Mouse (Mus musculus) neural tube, embryonic 11.5 days (tissue): ENCODE data around the gene Gtf2h3. TPM values are rescaled to one million over a fixed set of nuclear protein-coding genes. Genes with fewer than 3 reads are reported as not detected.
"Not testable (repeated sequence)": the region's sequence is repeated elsewhere in the genome, so short reads cannot be mapped to it uniquely, and the experiment has no call there.

Experiments used
- ATAC-seq: fragments of 200-750 bp; cut with Nextera tagmentation; 2 replicates; pipeline ENCODE4 v1.8.0; 2017; ENCODE audit warnings: moderate number of reproducible peaks, mild to moderate bottlenecking, moderate TSS enrichment, moderate library complexity; ENCODE audit not compliant: insufficient read depth, low FRiP score, low TSS enrichment
- DNase-seq: peaks from one replicate; pipeline ENCODE4 v3.0.0-alpha.2; 2015; ENCODE audit warnings: low spot score
- H3K27ac ChIP-seq: fragments of 300-500 bp; sonication (generic); 2 replicates; pipeline ENCODE4 v1.5.1; 2014; ENCODE audit warnings: low read depth, mild to moderate bottlenecking, low read length
- H3K27me3 ChIP-seq: fragments of 300-500 bp; sonication (generic); 2 replicates; pipeline ENCODE4 v1.6.1; 2014; ENCODE audit warnings: mild to moderate bottlenecking, low read length, mixed read lengths; ENCODE audit not compliant: control insufficient read depth, insufficient read depth
- H3K36me3 ChIP-seq: fragments of 300-500 bp; sonication (generic); 2 replicates; pipeline ENCODE4 v1.6.1; 2014; ENCODE audit warnings: mild to moderate bottlenecking, low read length, moderate library complexity, mixed read lengths; ENCODE audit not compliant: control insufficient read depth, insufficient read depth
- H3K4me1 ChIP-seq: fragments of 300-500 bp; sonication (generic); 2 replicates; pipeline ENCODE4 v1.6.1; 2014; ENCODE audit warnings: low read length, mixed read lengths; ENCODE audit not compliant: control insufficient read depth, insufficient read depth
- H3K4me2 ChIP-seq: fragments of 300-500 bp; sonication (generic); 2 replicates; pipeline ENCODE4 v1.6.1; 2014; ENCODE audit warnings: low read depth, mild to moderate bottlenecking, moderate library complexity
- H3K4me3 ChIP-seq: fragments of 300-500 bp; sonication (generic); 2 replicates; pipeline ENCODE4 v1.5.1; 2014; ENCODE audit warnings: low read depth, low read length
- H3K9ac ChIP-seq: fragments of 300-500 bp; sonication (generic); 2 replicates; pipeline ENCODE4 v1.6.1; 2014; ENCODE audit warnings: mild to moderate bottlenecking, low read length
- H3K9me3 ChIP-seq: fragments of 300-500 bp; sonication (generic); 2 replicates; pipeline ENCODE4 v1.6.1; 2016; ENCODE audit warnings: low read length; ENCODE audit not compliant: control insufficient read depth
- WGBS: fragments of 180-500 bp; shearing (Covaris S2); extraction: QIAGEN DNeasy Blood & Tissue Kit; methylation state at CpG from one replicate; pipeline ENCODE4 v1.1.7; 2014; 5-methylcytosine and 5-hydroxymethylcytosine counted together
- polyA plus RNA-seq: library from polyadenylated mRNA; unstranded; fragments of >200 nt; fragmentation: Nextera tagmentation; extraction: Ambion mirVana; gene quantifications from 2 replicates; pipeline ENCODE4 v1.2.1, GENCODE M21; 2014

The Gtf2h3 gene
- polyA plus RNA-seq, 1 experiment from 2014 or later, result 83.0 TPM

DNA sequence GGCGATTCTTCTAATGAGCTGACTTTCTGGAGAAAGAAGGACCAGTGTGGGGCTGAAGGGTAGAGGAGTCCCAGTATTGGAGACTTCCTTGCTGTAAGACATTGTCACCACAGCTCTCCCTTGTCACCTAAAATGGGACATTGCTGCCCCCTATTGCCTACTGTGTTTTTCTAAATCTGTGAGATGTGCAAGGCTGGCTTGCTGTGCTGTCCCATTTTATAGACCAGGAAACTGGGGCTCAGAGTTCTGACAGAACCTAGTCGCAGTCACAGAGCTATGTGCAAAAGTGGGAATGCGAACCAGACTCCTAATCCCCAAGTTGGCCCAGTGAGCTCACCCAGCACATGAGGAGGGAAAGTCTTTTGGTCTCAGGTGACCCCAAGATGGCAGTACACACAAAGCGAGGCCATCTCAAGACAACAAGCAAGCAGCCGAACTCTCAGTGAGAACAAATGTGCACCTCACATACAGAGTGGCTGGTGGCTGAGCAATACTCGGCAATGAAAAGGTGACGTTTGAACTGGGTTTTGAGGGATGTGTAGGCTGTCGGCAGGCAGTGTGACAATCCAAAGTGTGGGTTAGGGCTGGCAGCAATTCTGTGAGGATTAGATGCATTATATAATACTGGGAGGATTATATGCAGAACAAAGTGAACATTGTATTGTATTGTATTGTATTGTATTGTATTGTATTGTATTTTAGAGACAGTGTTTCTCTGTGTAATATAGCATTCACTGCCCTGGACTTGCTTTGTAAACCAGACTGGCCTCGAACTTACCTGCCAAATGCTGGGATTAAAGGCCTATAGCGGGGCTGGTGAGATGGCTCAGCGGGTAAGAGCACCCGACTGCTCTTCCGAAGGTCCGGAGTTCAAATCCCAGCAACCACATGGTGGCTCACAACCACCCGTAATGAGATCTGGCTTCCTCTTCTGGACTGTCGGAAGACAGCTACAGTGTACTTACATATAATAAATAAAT is 39.8 kb upstream of the Gtf2h3 start:
- DNase-seq, result peak; percentile 9

DNA sequence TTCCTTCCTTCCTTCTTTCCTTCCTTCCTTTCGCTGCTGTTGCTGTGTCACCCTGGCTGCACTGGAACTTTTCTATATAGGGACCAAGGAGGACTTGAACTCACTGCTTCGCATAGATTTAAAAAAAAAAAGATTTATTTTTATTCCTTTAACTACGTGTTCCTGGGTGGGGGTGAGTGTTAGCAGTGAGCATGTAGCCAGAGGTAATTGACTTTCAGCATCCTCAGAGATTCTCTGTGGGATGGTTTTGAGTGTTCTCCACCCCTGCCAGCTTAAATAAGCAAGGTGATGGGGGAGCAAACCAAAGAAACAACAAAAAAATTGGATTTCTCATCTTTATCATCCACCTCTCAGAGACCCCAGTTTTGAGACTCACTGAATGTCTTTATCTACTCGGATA is 39.0 kb upstream of the Gtf2h3 start:
- Histone ChIP-seq H3K9me3 (no peaks in the 10 kb centered on the region), H3K36me3 (peaks cover 9% of the 10 kb centered on the region; the same call in 1 of the 2 replicates), H3K9ac (no peak overlapping the region), H3K4me1 (peaks cover 5% of the 10 kb centered on the region; the same call in 1 of the 2 replicates), H3K27ac (peak overlapping the region; percentile 23; the same call in 1 of the 2 replicates), H3K27me3 (no peaks in the 10 kb centered on the region), H3K4me2 (peak overlapping the region; percentile 25; the same call in 1 of the 2 replicates), H3K4me3 (peak overlapping the region; percentile 98)
- DNase-seq, result peak; percentile 4
- 79% methylated on average over 4 of the region's 4 CpGs for WGBS
- ATAC-seq, result no peak

More for the DNA sequence above, 39.8 kb upstream of the Gtf2h3 start:
- Histone ChIP-seq H3K4me2 (no peak overlapping the region), H3K9ac (no peak overlapping the region), H3K27ac (no peak overlapping the region), H3K4me1 (peaks cover 5% of the 10 kb centered on the region; the same call in 1 of the 2 replicates), H3K27me3 (no peaks in the 10 kb centered on the region), H3K4me3 (no peak overlapping the region), H3K36me3 (peaks cover 3% of the 10 kb centered on the region; the same call in 1 of the 2 replicates), H3K9me3 (no peaks in the 10 kb centered on the region)
- 84% methylated on average over 15 of the region's 16 CpGs for WGBS
- no peak for ATAC-seq

DNA sequence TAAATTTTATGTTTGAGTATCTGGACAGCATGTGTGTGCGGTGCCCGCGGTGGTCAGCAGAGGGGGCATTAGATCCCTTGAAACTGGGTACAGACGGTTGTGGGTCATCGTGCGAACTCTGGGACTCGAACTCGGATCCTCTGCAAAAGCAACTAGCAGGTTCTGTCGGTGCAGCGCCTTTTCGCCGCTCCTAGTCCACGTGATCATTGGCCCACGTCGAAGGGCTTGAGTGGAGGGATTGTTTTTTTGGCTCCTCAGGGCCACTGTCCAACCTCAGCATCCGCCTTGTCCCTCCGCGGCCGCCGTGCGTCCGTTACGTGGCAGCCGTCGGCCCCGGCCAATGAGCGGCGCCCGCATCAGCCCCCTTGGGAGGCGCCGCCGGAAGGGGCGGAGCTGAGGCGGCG is 38.6 kb upstream of the Gtf2h3 start, which contains the start of gene Tmed2:
Gene Tmed2, plus strand, starts transcription at position 313 of the 404 bp plus-strand sequence.
- Histone ChIP-seq H3K27ac (peak within 1 kb of the TSS; percentile 56), H3K27me3 (no peaks in the 10 kb centered on the region), H3K9me3 (no peaks in the 10 kb centered on the region), H3K9ac (peak within 1 kb of the TSS; percentile 87), H3K4me1 (peaks cover 5% of the 10 kb centered on the region; the same call in 1 of the 2 replicates), H3K4me2 (peak within 1 kb of the TSS; percentile 70), H3K4me3 (peak within 1 kb of the TSS; percentile 98), H3K36me3 (peaks cover 10% of the 10 kb centered on the region; the same call in 1 of the 2 replicates)
- WGBS, result under 1% methylated on average over 35 of the region's 35 CpGs
- ATAC-seq, result peak; percentile 95
- peak; percentile 97 for DNase-seq

DNA sequence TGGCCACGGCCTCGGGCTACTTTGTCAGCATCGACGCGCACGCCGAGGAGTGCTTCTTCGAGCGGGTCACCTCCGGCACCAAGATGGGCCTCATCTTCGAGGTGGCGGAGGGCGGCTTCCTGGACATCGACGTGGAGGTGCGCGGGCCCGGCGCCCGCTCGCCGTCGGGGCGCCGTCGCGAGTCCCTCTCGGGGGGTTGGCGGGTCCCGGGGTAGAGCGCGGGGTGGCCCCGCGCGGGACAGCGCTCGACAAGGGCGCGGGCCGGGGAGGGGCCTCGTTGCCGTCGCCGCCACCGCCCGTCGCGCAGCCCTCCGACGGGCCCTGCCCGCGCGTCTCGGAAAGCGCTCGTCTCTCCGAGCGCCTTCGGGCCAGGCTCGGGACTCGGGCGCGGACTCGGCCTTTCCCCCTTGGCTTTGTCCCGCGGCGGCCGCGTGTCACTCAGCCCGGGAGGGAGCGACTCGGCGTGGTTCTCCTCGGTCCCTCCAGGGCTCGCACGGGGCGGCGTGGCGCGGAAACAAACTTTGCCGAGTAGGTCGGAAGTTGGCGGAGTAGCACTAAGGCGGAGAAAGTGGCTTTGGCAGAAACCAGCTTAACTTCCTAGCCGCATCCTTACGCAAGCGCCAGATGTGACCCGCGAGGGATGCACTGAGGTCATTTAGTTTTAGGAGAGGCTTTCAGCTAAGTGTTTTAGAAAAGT is 37.9 kb upstream of the Gtf2h3 start:
- no peaks in the 10 kb centered on the region for H3K9me3 ChIP-seq
- ATAC-seq, result peak; percentile 54
- peak overlapping the region; percentile 98 for H3K4me3 ChIP-seq
- peak overlapping the region; percentile 56 for H3K27ac ChIP-seq
- peak overlapping the region; percentile 70 for H3K4me2 ChIP-seq
- peaks cover 12% of the 10 kb centered on the region; the same call in 1 of the 2 replicates for H3K36me3 ChIP-seq
- H3K27me3 ChIP-seq, result no peaks in the 10 kb centered on the region
- peaks cover 5% of the 10 kb centered on the region; the same call in 1 of the 2 replicates for H3K4me1 ChIP-seq
- WGBS, result under 1% methylated on average over 76 of the region's 89 CpGs
- peak; percentile 61 for DNase-seq
- peak overlapping the region; percentile 87 for H3K9ac ChIP-seq

DNA sequence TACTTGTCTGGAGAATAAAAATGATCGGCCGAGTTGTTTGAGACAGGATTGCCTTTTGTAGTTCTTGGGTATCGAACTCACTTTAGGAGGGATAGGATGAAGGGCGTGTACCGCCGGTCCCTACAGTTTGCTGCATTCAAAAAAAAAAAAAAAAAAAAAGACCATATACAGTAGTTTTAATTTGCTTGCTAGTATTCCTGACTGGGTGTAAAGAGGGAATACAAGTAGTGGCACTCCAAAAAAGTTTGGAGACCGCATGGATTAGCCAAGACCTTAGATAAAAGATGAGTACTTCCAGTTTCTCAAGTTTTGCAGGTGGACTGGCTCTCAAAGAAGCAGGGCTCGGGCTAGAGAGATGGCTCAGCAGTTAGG is 37.4 kb upstream of the Gtf2h3 start:
- 15% methylated on average over 8 of the region's 8 CpGs for WGBS
- no peak for ATAC-seq

DNA sequence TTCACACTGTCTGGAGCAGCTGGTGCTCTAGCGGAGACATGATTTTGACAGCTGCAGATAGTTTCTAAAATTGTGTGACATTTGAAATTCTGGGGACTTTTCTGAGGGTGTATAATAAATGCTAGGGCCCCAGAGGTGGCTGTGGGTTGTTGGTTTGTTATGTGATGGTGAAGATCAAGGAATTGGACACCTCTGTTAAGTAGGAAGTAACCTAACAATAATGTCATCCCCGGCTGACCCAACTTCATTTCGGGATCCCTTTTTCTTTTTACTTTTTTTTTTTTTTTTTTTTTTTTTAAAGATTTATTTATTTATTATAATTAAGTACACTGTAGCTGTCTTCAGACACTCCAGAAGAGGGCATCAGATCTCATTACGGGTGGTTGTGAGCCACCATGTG is 28.2 kb upstream of the Gtf2h3 start:
- not testable (repeated sequence) for H3K9me3 ChIP-seq, H3K4me1 ChIP-seq, H3K27me3 ChIP-seq, H3K9ac ChIP-seq, H3K27ac ChIP-seq, H3K4me3 ChIP-seq, ATAC-seq, DNase-seq, H3K4me2 ChIP-seq
- peaks cover 12% of the 10 kb centered on the region for H3K36me3 ChIP-seq
- 87% methylated on average over 4 of the region's 4 CpGs for WGBS

More for the DNA sequence above, 37.4 kb upstream of the Gtf2h3 start:
- H3K4me3 ChIP-seq, result peak overlapping the region; percentile 98
- no peak overlapping the region for H3K27ac ChIP-seq
- no peaks in the 10 kb centered on the region for H3K27me3 ChIP-seq
- H3K4me2 ChIP-seq, result peak overlapping the region; percentile 70
- no peaks in the 10 kb centered on the region for H3K9me3 ChIP-seq
- peaks cover 13% of the 10 kb centered on the region; the same call in 1 of the 2 replicates for H3K36me3 ChIP-seq
- no peak for DNase-seq
- H3K9ac ChIP-seq, result peak overlapping the region; percentile 87
- peaks cover 5% of the 10 kb centered on the region; the same call in 1 of the 2 replicates for H3K4me1 ChIP-seq

DNA sequence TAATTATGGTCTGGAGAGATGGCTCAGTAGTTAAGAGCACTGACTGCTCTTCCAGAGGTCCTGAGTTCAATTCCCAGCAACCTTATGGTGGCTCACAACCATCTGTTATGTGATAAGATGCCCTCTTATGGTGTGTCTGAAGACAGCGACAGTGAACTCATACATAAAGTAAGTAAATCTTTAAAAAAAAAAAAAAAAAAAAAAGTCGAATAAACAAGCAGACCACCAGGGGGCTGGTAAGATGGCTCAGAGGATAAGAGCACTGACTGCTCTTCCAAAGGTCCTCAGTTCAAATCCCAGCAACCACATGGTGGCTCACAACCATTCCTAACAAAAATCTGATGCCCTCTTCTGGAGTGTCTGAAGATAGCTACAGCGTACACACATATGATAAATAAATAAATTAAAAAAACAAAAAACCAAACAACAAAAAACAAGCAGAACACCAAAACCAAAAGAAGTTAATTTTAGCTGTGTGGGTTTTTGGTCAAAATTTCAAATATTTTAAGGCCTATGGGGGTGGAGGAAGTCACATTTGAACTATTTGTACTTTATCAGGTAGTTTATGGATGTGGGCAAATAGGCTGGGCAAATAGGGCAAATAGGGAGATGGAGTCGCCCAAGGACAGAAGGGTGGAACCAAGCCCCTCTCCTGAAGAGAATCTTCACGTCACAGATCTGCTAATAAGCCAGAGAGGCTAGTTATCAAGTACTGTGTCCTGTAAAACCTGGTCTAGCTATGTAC is 27.4 kb upstream of the Gtf2h3 start:
- Histone ChIP-seq H3K4me3 (peak overlapping the region; percentile 85), H3K9ac (peak overlapping the region; percentile 76; the same call in 1 of the 2 replicates), H3K4me2 (peak overlapping the region; percentile 75)
- not testable (repeated sequence) for H3K27ac ChIP-seq, ATAC-seq, H3K4me1 ChIP-seq, H3K36me3 ChIP-seq, H3K27me3 ChIP-seq, DNase-seq, H3K9me3 ChIP-seq
- WGBS, result 42% methylated on average over 5 of the region's 5 CpGs

DNA sequence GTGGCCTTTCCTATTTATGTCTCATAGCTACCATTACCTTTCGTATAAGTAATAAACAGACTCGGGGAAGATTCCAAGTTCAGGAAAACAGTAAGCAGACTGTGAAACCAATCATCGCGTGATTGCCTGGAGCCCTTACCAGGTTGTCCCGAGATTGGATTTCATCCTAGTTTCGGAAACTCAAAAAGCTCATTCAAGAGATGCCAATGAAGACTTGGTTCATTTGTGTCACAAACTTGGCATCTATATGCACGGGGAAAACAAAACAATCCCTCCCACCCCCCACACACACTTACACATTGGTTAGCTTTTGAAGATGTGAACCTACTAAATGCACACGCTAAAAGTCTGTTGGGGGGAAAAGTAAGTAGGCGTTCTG is 26.9 kb upstream of the Gtf2h3 start:
- peak overlapping the region; percentile 76 for H3K9ac ChIP-seq
- H3K27ac ChIP-seq, result peak overlapping the region; percentile 65; the same call in 1 of the 2 replicates
- 11% methylated on average over 9 of the region's 9 CpGs for WGBS
- H3K4me3 ChIP-seq, result peak overlapping the region; percentile 85
- H3K36me3 ChIP-seq, result peaks cover 14% of the 10 kb centered on the region
- no peak for ATAC-seq
- H3K9me3 ChIP-seq, result no peaks in the 10 kb centered on the region
- H3K4me2 ChIP-seq, result peak overlapping the region; percentile 75
- H3K4me1 ChIP-seq, result peaks cover 3% of the 10 kb centered on the region; the same call in 1 of the 2 replicates
- H3K27me3 ChIP-seq, result no peaks in the 10 kb centered on the region
- DNase-seq, result no peak
